Mouse (Mus musculus): ENCODE data around the gene Sema4b.

The Sema4b gene

DNA sequence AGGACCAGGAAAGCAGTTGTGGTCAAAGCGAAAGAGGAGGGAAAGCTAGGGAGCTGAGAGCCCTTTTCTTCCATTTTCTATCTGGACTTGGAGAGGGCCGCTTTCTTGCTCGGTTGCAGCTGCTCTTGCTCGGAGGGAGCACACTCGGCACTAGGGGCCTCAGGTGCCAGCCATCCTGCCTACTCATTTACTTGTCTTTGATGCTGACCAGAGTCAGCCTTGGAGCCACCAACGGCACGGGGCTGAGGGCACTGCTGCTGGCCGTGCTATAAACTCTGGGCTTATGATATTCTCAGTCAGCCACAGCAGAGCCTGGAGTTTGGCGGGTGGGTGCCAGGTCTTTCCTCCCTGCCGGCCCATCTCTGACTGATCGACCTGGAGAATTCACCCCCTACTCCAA lies 12.2 kb downstream of the Sema4b start:
- no peak for DNase-seq

- no peak for DNase-seq
Measured at GRCm38 (mm10) chr7:80199286-80199685, 12.6 kb downstream of the Sema4b start.

DNA sequence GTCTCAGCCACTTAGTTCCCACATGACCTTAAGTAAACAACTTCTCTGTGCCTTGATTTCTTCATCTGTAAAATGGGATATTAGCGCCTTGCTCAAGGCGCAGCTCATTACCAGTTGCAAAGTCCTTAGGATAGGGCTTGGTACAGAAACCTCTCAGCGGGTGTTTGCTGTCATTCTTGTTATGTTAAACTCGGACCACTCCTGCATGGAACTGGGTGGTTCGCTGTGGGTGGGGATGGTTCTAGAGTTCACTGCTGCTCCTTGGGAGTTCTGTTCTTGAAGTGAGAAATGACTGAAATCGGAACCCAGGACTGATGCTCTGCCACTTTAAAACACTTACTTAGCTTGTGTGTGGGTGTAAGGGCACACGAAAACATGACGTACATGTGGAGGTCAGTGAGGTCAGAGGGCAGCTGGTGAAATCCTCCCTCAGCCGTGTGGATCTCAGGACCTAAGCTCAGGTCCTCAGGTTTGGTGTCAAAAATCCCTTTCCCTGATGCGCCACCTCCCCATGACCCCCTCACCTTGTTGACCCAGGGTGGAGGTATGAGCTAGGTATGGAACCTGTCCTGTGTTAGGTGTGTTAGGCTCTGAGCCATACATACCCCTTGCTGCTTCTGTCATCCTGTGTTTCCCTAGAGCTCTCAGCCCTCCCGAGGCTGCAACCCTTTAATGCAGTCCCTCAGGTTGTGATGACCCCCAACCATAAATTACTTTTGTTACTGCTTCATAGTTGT lies 13.4 kb downstream of the Sema4b start:
- no peak for DNase-seq

GRCm38 (mm10) chr7:80200588-80200945 lies 13.9 kb downstream of the Sema4b start:
- DNase-seq: no peak

DNA sequence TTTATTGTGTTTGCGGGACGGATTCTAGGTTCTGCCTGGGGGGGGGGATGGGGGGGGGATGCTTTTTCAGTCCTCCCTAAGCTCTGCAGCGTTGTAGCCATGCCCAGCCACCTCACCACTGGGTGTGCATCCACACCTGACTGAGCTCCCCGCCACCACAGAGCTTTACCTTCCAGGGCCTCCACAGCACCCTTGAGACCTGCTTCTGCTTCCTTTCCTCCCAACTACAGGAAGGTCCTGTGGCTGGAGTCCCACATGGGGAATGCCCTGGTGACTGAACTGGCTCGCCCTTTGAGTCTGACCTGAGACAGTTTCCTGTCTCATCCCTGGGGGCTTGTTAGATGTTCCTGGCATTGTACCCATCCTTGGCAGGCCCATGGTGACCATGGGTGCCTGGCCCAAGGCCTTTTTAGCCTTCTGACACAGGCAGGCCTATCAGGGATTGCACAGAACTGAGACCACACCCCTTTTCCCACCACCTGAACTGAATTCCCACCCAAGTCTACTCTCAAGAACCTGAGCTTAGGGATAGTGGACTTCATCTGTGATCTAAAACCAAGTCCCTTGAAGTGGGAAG lies 14.4 kb downstream of the Sema4b start:
- no peak for DNase-seq

DNA sequence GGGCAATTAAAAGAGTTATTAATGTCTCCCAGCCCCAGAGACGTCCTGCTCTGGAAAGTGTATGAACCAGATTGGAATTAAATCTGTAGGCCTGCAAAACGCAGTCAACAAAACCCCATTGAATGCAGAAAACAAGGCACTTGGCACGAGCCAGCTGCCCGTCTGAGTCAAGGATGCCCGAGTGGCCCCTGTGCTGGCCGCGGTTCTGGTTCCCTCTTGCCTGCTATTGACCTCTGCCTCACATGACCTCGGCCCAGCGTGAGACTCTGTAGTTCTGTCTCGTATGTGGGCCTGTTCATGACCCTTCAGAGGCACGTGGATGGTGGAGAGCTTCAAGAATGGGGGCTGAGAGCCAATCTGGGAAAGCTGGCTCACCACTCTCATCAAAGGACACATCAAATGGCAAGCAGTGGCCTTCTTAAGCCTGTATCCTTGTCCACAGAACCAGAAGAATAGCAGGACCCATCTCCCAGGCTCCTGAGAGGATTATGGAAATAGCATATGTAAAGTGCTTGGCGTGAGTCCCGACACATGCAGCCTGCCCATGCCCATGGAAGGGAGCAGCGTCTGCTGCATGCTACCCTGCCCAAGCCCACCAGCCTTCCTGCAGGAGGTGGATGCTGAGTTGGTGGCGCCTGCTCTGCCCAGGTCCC lies 15.4 kb downstream of the Sema4b start:
- DNase-seq: peak; percentile 38

DNA sequence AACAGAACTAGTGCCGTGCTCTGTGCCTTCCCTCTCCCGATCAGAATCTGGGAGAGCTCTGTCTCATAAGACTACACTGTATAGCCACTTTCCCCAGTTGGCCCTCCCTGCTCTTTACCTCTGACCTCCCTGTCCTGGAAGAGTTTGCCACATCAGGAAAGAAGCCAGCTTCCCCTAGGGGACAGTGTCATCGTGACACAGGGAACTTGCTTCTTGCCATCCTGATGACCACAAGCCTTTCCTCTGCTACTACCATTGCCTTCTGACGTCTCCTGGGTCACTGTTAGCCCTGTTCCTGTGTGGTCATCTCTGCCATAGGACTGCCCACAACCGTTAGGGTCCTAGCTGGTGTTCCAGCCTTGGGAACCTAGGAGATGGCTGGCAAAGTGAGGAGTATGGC lies 16.3 kb downstream of the Sema4b start:
- no peak for DNase-seq

DNA sequence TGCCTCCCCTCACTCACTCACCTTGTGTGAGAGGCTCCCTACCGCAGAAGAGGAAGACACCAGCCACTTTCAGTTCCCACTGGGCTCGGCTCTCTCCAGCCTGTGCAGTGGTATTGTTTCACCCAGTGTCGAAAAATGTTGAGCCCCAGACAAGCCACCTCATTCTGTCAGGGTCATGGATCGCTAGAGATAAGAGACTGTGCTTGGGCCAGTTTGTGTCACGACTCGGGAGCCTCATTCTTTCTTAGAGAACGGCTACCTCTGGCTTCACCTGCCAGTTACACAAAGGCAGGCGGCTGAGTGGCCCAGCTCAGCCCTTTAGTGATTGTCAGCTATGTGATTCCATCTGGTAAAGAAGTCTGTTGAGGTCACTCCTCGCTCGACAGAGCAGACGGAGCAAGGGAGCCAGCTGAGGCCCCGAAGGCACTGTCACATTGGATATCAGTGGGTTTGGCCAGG lies 17.0 kb downstream of the Sema4b start:
- DNase-seq: no peak

GRCm38 (mm10) chr7:80204362-80204761 lies 17.7 kb downstream of the Sema4b start:
- DNase-seq: no peak

DNA sequence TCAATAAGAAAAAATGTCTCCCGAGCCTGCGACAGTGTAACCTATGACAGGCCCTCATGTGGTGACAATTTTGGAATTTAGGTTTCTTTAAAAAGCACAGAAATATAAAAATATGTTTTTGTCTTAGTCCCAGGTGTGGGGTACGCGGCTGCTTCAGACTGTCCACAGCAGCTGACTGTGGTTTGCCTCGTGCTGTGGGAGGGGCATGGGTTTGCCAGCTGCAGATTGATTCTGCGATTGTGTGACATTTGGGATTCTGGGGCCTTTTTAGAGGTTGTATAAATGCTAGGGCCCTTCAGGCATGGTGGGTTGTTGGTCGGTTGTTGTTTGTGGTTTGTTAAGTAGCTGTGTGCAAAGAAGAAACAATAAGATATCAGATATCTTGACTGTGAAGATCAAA lies 18.3 kb downstream of the Sema4b start:
- no peak for DNase-seq

GRCm38 (mm10) chr7:80205705-80206589 lies 19.3 kb downstream of the Sema4b start:
- DNase-seq: no peak

DNA sequence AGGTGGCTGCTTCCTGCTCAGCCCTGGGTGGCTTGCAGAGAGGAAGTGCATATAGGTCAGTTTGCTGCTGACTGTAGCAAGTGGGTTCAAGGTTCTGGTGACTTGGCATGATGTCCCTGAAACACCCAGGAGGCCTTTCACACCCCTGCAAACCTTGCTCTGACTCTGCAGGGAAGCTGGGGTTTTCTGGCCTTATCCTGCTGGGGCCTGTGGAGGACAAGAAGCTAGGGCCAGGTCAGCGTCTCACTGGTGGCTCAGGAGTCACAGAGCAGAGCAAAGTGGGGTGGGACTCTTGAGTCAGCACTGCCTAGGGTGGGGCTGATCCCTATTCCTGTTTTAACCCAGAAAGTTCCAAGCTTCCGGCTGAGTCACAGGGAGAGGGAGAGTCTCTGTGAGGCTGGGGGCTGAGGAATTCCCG lies 20.7 kb downstream of the Sema4b start:
- no peak for DNase-seq

DNA sequence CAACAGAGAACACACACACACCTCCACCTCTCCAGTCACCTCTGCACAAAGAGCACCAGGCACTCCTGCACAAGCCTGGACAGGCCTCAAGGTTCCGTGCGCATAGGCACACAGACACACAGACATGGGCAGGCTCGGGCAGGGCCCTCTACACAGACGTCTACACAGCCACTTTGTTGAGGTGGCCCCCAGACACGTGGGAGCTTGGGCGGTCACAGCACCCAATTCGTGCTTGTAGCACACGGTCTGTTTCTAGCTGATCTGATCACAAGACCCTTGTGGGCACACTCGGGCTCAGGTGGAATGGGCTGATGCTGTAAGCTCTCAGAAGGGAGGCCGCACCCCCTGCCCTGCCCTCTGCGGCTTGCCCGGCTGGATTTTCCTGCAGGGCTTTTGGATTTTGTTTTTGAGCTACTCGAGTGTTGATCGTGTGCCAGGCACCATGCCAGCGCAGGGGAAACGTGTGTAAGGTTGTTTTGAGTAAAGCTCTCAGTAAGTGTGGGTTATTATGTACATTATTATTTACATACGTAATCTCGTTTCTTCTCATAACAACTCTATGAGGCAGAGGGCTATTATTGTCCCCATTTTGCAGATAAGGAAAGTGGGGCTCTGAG lies 21.5 kb downstream of the Sema4b start:
- no peak for DNase-seq

GRCm38 (mm10) chr7:80208738-80209430 lies 22.2 kb downstream of the Sema4b start:
- no peak for DNase-seq

DNA sequence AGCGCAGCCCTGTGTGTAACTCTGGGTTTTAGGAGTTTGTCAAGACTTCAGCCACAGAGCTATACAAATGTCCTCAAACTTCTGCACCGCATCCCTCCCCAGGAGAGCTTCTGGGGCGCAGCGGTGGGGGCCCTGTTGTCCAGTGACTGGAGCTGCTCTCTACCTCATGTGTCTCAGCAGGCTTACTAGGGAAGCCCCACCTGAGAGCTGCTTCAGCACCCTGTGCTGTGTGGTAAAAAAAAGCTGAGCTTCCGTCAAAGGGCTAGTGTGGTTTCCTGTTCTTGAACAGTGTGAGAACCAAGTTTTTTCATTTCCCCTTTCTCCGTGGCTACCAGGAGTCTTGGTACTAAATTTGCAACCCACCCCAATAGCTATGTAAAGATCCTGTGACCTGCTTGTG lies 23.0 kb downstream of the Sema4b start:
- no peak for DNase-seq

DNA sequence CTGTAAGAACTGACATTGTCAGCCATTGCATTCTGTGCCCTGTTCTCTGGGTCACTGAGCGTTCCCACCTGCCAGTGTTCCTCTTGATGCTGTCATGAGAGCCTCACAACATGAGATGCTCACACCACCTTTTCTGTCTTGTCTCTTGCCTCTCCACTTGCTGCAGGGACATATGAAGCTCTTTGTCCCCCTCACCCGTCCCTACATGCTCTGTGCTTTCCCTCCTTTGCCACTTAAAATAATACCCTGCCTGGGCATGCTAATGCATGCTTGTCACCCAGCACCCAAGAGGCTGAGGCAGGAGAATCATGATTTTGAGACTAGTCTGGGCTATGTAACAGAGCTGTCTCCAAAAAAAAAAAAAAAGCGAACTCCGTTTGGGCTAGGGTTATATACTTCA lies 24.3 kb downstream of the Sema4b start:
- DNase-seq: no peak

DNA sequence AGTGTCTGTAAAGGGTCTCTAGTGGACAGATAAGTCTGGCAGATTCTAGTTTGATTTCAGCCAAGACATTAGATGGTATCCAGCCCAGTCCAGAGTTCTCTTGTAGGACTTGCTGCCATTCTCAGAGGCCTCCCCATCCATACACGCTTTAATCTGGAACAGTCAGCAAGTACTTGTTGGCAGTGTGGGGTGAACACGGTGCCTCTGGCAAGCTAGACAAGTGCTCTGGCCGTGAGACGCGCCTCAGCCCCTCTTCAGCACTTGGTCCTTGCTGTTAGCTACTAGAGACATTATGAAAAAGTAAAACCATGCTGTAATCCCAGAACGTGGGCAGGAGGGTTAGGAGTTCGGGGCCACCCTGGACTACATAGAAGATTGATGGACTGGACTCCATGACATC lies 27.0 kb downstream of the Sema4b start:
- no peak for DNase-seq

DNA sequence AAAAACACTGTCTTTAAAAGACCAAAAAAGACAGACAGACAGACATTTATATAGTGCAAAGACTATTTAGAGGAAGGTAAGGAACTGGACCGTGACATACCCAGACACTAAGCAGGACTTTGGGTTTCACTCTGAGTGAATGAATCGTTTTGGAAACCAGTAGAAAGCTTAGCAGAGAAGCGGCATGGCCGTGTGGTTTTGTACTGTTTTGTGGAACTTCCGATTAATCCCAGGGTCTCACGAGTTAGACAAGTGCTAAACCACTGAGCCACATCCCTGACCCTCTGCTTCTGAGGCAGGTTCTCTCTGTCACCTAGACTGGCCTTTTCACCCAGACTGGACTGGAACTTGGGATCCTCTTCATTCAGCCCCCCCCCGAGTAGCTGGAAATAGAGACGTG lies 27.8 kb downstream of the Sema4b start:
- DNase-seq: no peak

GRCm38 (mm10) chr7:80215398-80215797 lies 28.8 kb downstream of the Sema4b start:
- peak; percentile 81 for DNase-seq

- DNase-seq: no peak
Measured at GRCm38 (mm10) chr7:80216566-80216965, 29.9 kb downstream of the Sema4b start.

DNA sequence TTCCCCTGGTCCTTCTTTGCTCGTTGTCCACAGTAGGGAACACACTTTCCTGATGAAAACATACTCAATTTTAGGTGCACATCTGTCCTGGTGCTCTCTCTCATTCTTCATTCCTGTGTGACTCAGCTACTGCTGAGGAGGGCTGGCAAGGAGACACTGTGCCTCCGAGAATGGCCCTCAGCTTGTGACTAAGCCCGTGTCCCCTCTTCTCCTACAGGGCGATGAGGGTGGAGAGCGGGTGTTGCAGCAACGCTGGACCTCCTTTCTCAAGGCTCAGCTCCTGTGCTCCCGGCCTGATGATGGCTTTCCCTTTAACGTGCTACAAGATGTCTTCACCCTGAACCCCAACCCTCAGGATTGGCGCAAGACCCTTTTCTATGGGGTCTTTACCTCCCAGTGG lies 32.0 kb downstream of the Sema4b start:
- no peak for DNase-seq

DNA sequence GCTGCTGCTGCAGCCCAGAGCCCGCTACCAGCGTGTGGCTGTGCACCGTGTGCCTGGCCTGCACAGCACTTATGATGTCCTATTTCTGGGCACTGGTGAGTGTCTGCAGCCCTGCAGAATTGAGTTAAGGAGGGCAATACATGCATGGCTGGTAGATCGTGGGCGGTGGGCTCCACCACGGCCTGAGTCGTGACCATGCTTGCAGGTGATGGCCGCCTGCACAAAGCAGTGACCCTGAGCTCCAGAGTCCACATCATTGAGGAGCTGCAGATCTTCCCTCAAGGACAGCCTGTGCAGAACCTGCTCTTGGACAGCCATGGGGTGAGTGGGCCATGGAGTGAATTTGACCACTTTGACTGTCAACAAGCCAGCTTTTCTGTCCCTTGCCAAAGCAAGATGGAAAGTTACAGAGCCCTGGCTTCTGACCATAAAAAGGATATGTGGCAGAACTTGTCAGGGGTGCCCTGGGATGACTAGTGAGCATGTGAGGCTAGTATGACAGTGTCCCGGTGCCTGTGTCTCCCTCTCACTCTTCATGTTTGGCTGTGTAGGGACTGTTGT lies 33.7 kb downstream of the Sema4b start:
- DNase-seq: no peak

Measured in right cerebral cortex, postnatal 14 days (tissue).